Mouse (Mus musculus) cortical plate, adult 2 months (tissue): Measurements from ENCODE around the gene Akna.

Source experiments
- CTCF ChIP-seq: fragments of 200-500 bp; IDR thresholded peaks from 2 replicates; pipeline ENCODE4 v1.5.1; 2011; ENCODE audit warnings: mild to moderate bottlenecking, control low read depth, low read length; ENCODE audit not compliant: insufficient read depth; ENCODE audit errors: extremely low read depth
- POLR2A ChIP-seq: fragments of 200-500 bp; IDR thresholded peaks from 2 replicates; pipeline ENCODE4 v1.6.1; 2011; ENCODE audit warnings: mild to moderate bottlenecking, low read length, control low read depth; ENCODE audit not compliant: insufficient read depth; ENCODE audit errors: extremely low read depth

DNA sequence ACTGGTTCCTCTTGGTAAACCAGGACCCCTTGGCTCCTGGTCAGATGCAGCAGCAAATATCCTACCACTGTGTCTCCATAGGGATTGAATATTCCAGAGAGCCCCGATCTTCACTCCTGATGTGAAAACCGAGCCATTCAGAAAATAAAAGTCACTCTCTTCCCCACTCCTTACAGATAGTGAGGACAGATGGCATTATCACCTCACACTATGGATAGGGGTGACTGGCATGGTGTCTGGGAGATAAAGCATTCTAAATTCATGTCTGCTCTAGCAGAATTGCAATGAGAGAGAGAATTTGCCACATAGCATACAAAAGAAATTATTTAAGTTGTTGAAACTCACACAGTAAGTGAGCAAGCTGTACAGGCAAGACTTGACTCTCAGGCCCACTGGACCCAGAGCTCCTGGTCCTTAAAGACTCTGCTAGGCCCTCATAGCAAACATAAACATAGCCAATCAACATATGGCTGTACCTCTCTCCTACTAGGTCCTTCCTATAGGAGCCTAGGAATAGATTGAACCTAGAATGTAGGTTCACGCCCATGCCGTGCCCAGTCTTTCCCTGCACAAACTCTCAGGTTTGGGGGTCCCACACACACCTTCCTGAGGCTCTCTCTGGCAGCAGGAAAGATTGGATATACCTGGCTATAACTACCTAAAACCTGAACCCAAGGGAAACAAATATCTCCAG is 20.3 kb downstream of the Akna start:
- TF ChIP-seq CTCF = no peak
- no peak for TF ChIP-seq POLR2A
